Mouse (Mus musculus): Measurements from ENCODE around the gene Hoxa10.

DNA sequence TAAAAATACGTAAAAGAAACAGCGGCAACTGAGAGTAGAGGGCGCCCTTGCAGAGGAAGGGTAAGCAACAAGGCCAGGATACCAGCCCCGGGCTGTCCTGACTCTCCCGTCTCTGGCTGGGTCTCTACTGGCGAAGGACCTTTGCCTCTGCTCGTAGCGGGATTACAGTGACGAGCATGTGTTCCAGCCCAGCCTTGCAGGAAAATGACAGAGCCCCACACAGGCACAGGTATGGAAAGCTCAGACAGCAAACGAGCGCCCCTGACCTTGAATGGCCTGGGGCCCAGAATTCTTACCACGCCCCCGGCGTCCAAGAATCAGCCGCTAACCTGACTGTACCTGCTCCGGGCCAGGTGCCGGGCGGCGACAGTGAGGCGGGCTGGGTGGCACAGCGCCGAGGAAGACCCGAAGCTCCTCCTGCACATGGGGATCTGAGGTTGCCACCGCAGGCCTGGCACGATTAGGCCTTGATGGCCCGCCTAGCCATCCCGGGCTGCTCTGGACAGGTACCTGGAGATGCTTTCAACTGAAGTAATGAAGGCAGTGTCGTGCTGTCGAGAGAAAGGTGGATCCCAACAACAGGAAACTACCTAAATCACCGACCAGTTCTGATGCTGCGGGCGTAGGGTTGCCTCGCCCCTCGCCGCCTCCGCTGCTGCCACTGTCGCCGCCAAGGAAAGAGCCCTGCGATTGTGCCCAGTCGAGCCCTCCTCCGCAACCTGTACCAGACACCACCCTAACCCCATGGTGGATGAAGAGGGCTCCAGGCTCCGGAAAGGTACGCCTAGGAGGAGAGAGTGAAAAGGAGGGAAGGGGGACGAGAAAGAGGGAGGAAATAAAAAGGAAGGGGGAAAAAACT is 10.9 kb downstream of the Hoxa10 start:
- TF ChIP-seq ZNF384 (IDR thresholded peaks at IDR 0.05; ENCODE audit: low read depth, low read length) = no peak
- TF ChIP-seq CHD2 (IDR thresholded peaks at IDR 0.05; ENCODE audit: low read depth, low read length) = no peak
- no peak for TF ChIP-seq ZC3H11A (IDR thresholded peaks at IDR 0.05; ENCODE audit: borderline replicate concordance, low read depth, low read length)
- no peak for TF ChIP-seq MAFK (IDR thresholded peaks at IDR 0.05; ENCODE audit: insufficient read depth, low read depth, low read length)
